Mouse (Mus musculus): ENCODE measurements around the gene Gm9803.

The Gm9803 gene

GRCm38 (mm10) chr10:43516992-43517660, 6.8 kb upstream of the Gm9803 start:
- DNase-seq = no peak

GRCm38 (mm10) chr10:43517836-43518235, 6.0 kb upstream of the Gm9803 start:
- no peak for DNase-seq

GRCm38 (mm10) chr10:43518368-43518767, 5.5 kb upstream of the Gm9803 start:
- no peak for DNase-seq

GRCm38 (mm10) chr10:43519977-43520376, 3.9 kb upstream of the Gm9803 start:
- DNase-seq = no peak

- DNase-seq = peak; percentile 15
Measured at GRCm38 (mm10) chr10:43527283-43528269, 3.7 kb downstream of the Gm9803 start.

DNA sequence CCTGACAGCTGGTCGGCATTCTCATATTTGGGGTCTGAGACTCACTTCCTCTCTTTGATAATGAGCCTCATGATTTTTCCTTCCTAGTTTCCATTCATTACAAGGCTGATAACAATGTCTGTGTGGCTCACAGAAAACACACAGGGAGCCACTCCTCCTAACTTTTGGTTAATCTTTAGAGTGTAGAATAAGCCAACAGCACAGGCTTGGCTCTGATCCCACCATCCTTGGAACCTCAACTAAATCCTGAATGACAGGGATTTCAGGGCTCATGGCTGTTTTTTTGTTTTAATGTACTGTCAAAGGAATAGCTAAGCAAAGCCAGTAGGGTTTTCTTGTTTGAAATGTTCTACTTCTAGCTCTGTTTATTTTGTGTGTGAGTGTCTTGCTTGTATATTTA, 10.5 kb downstream of the Gm9803 start:
- DNase-seq = no peak

DNA sequence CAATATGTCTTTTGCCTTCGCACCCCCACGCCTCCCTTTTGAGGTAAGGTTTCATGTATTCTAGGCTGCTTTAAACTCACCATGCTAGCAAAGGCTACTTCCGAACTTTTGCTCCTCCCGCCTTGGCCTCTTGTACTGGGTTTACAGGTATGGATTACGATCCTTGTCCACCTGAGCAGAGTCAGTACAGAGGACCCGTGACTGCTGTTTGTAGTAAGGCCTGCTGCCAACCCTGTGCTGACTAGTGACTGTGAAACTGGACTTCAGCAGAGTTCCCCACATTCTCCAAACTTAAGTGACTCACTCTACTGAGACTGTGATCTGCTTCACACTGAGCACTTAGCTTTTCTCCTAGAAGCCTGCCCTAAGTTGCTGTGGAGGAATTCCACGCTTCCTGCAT, 13.8 kb downstream of the Gm9803 start:
- no peak for DNase-seq

DNA sequence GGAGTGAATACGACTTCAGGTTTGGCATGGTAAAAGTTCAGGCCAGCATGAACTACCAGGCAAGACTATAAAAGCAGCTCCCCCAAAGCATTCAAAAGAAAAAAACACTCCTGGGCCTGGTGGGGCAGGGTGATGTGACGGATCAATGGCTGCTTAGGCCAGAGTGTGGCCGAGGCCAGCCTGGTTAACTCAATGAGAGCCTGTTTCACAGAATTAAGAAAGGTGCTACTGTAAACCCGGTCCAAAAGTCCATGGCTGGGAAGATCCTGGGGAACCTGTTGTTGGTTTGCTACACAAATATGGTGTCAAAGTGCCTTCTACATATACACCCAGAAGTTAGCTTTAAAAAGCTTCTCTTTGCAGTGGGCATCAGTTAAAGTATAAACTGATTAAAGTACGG, 14.9 kb downstream of the Gm9803 start:
- DNase-seq = no peak

DNA sequence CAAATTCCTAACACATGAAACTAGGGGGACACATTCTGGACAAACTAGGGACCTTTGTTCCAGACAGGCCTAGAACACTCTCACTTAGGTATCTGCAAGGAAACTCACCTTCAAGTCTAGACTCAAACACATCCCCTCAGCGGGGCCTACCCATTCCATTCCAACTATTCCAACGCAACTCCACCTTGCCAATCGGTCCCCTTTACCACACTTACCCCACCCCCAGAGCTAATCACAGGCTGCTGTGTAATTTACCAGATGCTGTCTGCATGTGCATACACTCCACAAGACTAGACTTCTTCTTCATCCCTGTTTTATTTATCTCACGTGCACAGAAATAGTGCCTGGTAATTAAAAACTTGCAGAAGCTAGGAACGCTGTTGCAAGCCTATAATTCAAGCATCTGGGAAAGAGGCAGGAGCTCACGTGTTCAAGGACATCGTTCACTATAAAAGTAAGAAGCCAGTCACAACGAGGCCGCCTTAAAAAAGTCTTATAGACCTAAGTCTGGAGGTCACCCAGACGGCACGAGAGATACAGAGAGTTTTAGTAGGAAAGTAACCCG, 15.9 kb downstream of the Gm9803 start:
- DNase-seq = no peak

GRCm38 (mm10) chr10:43540442-43541152, 16.7 kb downstream of the Gm9803 start, which contains the start of gene 1700021F05Rik:
1700021F05Rik (minus strand) TSS chr10:43540994.
- DNase-seq = peak; percentile 93

DNA sequence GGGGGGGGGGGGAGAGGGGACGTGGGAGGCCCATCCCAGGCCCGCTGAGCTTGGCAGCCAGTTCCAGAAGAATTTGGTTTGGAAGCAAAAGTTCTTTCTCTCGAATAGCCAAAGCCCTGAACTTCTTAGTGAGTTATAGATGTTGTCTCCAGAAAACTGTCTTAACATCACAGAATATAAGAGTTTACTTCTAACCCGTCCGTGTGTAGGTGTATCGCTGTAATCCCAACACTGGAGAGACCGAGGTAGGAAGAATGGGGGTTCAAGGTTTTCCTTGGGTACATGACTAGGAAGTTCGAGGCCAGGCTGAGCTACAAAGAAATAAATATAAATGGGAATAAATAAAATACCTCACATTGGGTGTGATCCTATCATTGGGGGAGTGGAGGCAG, 17.3 kb downstream of the Gm9803 start:
- no peak for DNase-seq

- DNase-seq = no peak
Measured at GRCm38 (mm10) chr10:43549411-43549810, 25.5 kb downstream of the Gm9803 start.

GRCm38 (mm10) chr10:43550923-43551322, 27.0 kb downstream of the Gm9803 start:
- DNase-seq = no peak

DNA sequence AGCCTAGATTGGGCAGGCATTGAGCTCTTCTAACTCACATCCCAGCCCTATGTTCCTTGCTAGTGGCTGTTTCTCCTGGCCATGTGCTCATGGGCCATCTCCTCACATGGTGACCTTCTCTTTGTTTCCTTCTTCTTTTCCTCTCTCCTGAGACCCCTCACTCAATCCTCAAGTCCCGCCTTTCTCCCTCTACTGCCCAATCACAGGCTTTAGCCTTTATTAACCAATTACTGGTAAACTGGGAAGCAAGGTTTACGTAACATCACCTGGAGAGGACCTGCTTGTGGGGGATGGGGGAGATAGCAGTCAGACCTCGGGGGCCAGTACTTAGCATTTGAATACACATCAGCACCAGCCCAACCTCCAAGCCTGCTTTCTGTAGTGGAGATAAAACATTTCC, 27.5 kb downstream of the Gm9803 start:
- DNase-seq = no peak

GRCm38 (mm10) chr10:43557630-43558165, 33.8 kb downstream of the Gm9803 start:
- DNase-seq = no peak

- no peak for DNase-seq
Measured at GRCm38 (mm10) chr10:43559313-43559712, 35.4 kb downstream of the Gm9803 start.

DNA sequence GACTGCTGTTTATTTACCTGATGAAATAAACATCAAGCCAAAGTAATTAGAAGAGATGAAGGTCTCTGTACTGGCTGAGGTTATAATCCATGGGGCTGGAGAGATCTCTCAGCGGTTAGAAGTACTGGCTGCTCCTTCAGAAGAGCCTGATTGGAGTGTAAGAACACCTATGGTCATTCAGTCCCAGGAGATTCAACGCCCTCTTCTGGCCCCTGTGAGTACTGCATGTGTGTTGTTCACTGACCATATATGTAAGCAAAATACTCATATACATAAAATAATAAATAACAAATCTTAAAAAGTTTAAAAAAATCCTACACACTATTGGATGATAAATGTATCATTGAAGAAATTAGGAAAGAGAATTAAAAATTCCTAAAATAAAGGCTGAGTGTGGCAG, 36.9 kb downstream of the Gm9803 start:
- DNase-seq = no peak

DNA sequence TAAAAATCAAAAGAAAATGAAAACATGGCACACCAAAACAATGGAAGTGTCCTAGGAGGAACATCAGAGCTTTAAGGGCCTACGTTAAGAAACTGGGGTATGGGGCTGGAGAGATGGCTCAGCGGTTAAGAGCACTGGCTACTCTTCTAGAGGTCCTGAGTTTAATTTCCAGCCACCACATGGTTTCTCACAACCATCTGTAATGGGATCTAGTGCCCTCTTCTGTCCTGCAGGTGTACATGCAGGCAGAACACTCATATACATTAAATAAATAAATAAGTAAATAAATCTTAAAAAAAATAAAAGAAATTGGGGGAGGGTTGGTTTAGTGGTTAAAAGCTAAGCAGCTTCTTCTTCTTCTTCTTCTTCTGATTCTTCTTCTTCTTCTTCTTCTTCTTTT, 37.4 kb downstream of the Gm9803 start:
- no peak for DNase-seq
